8 mouse cellular contexts compared by ENCODE assay signal in the genomic region with DNA sequence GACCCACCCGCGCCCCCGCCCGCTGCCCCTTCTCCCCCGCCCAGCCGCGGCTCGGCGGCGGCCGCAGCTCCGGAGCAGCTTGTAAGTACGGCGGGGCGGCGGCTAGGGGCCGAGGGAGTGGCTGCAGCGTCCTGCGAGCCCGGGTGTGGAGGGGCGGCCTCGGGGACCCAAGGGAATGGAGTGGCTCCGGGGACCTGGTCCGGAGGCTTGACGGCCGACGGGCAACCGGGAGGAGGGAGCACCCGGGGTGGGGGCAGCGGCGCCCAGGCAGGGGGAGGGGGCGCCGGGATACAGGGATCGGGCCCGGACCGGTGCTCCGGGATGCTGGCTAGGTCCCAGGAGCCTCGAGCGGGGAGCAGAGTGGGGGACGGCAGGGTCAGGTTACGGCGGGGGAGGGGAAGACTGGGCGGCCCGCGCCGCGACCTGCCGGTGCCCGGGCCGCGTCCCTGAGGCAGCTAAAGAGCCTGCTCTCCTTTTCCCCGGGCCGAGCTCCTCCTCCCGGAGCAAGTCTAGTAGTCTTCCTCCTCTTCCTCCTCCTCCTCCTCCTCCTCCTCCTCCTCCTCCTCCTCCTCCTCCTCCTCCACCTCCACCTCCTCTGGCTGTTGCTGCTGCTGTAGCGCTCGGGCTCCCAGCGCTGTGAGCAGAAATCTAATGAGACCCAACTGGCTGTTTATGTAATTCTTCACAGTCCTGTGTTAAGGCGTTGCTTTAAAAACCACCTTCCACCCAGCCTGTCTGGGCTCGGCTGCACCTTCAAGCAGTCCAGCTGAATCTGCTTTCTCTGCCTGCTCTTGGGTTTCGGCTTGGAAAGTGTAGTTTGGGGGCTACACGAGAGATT. TPM values are rescaled to one million over a fixed set of nuclear protein-coding genes. Genes with fewer than 3 reads are reported as not detected.
A peak's percentile ranks its signal among the peaks of the same experiment; 100 is the strongest.
DNase-seq lines count a peak whose midpoint lies in the region; ATAC-seq and TF ChIP-seq lines count a peak whose summit lies in the region.

No protein-coding gene starts in this region.

- peak overlapping the region; percentile 98 for H3K9ac ChIP-seq in CH12.LX (ENCODE audit: insufficient read depth, low read depth)
- H3K9ac ChIP-seq in forebrain, embryonic 11.5 days (ENCODE audit: low read length): peak overlapping the region; percentile 99
- H3K9ac ChIP-seq in heart, postnatal 0 days (replicated peaks; ENCODE audit: low read depth, low read length): peak overlapping the region; percentile 100
- peak overlapping the region; percentile 91 for H3K9ac ChIP-seq in lung, embryonic 14.5 days

- peaks cover 12 to 15% of the 10 kb centered on the region in 2 experiments for H3K36me3 ChIP-seq in CH12.LX (replicated peaks in 1 of 2; ENCODE audit: control insufficient read depth in 1 of 2, insufficient read depth in 1 of 2, low read length in 1 of 2)
- peaks cover 6% of the 10 kb centered on the region; the same call in 1 of the 2 replicates for H3K36me3 ChIP-seq in forebrain, embryonic 11.5 days (ENCODE audit: control insufficient read depth, insufficient read depth, low read length)
- H3K36me3 ChIP-seq in heart, postnatal 0 days (replicated peaks; ENCODE audit: control insufficient read depth, insufficient read depth, low read length): peaks cover 16% of the 10 kb centered on the region
- peaks cover 19% of the 10 kb centered on the region for H3K36me3 ChIP-seq in lung, embryonic 14.5 days (ENCODE audit: insufficient read depth)

- TF ChIP-seq CTCF in CH12.LX (conservative IDR thresholded peaks at IDR 0.05 in 1 of 2, IDR thresholded peaks at IDR 0.05 in 1 of 2; ENCODE audit: low read depth in 2 of 2, low read length in 2 of 2): no peak
- no peak for TF ChIP-seq CTCF in brain, embryonic 14.5 days (IDR thresholded peaks at IDR 0.05; ENCODE audit: borderline replicate concordance, extremely low read depth, insufficient read depth, insufficient read length)
- TF ChIP-seq CTCF in heart, postnatal 0 days (IDR thresholded peaks at IDR 0.05; ENCODE audit: low read depth): no peak
- TF ChIP-seq CTCF in lung, embryonic 14.5 days (IDR thresholded peaks at IDR 0.05; ENCODE audit: low read depth): no peak
- TF ChIP-seq CTCF in olfactory bulb, adult 2 months (IDR thresholded peaks at IDR 0.05; ENCODE audit: insufficient read depth, low read depth, low read length): no peak

- H3K4me3 ChIP-seq in CH12.LX (replicated peaks in 1 of 3; ENCODE audit: low read depth in 2 of 3, low read length in 2 of 3, poor library complexity in 1 of 3): peak overlapping the region; percentile 70 to 83 (median 79)
- H3K4me3 ChIP-seq in forebrain, embryonic 11.5 days (ENCODE audit: low read depth, low read length): peak overlapping the region; percentile 96
- H3K4me3 ChIP-seq in heart, postnatal 0 days (ENCODE audit: low read depth, low read length): peak overlapping the region; percentile 99
- peak overlapping the region; percentile 89 for H3K4me3 ChIP-seq in lung, embryonic 14.5 days (ENCODE audit: low read depth, low read length)
- peak overlapping the region; percentile 92 for H3K4me3 ChIP-seq in olfactory bulb, adult 2 months (ENCODE audit: insufficient read depth, low read depth, low read length)

- H3K27me3 ChIP-seq in CH12.LX (replicated peaks): peaks cover 5% of the 10 kb centered on the region
- no peaks in the 10 kb centered on the region for H3K27me3 ChIP-seq in forebrain, embryonic 11.5 days (ENCODE audit: control insufficient read depth, insufficient read depth, low read length)
- H3K27me3 ChIP-seq in heart, postnatal 0 days (ENCODE audit: control insufficient read depth, insufficient read depth, low read length): no peaks in the 10 kb centered on the region
- no peaks in the 10 kb centered on the region for H3K27me3 ChIP-seq in lung, embryonic 14.5 days (ENCODE audit: insufficient read depth, low read length)

- peak overlapping the region; percentile 26 for H3K27ac ChIP-seq in CH12.LX (ENCODE audit: insufficient read depth, low read depth)
- H3K27ac ChIP-seq in forebrain, embryonic 11.5 days (ENCODE audit: low read depth, low read length): peak overlapping the region; percentile 96
- H3K27ac ChIP-seq in heart, postnatal 0 days (ENCODE audit: low read depth): peak overlapping the region; percentile 99
- peak overlapping the region; percentile 95 for H3K27ac ChIP-seq in lung, embryonic 14.5 days (ENCODE audit: low read depth)
- H3K27ac ChIP-seq in olfactory bulb, adult 2 months (ENCODE audit: insufficient read depth, low read depth, low read length): peak overlapping the region; percentile 89

- DNase-seq in CH12.LX (ENCODE audit: extremely low read depth): peak; percentile 42
- peak; percentile 79 for DNase-seq in brain, embryonic 14.5 days (ENCODE audit: low read depth)
- DNase-seq in forebrain, embryonic 11.5 days (ENCODE audit: low spot score): no peak
- peak; percentile 63 for DNase-seq in heart, postnatal 0 days (ENCODE audit: low spot score)
- DNase-seq in kidney, postnatal 4 days: peak; percentile 80 to 87
- peak; percentile 69 for DNase-seq in lung, embryonic 14.5 days
- DNase-seq in thymus, postnatal 14 days: peak; percentile 73

- no peak for TF ChIP-seq RAD21 in CH12.LX (IDR thresholded peaks at IDR 0.05; ENCODE audit: low read depth, low read length)

- dilution Hi-C loops in CH12.LX (cut with MboI; ENCODE audit: extremely low pct_ligation_motif_present, extremely low pct_unique_long_range_greater_than_20kb, low sequenced_read_pairs): no loop called here

- TF ChIP-seq EP300 in CH12.LX (IDR thresholded peaks at IDR 0.05; ENCODE audit: low read length): no peak
- TF ChIP-seq EP300 in heart, postnatal 0 days (IDR thresholded peaks at IDR 0.05; ENCODE audit: low read depth): peak; percentile 30; the same call in 1 of the 2 replicates

- peaks cover 4 to 14% of the 10 kb centered on the region in 2 experiments; a peak in 3 of 4 replicates for H3K4me1 ChIP-seq in CH12.LX (ENCODE audit: control insufficient read depth in 1 of 2, insufficient read depth in 2 of 2)
- H3K4me1 ChIP-seq in forebrain, embryonic 11.5 days (replicated peaks; ENCODE audit: control insufficient read depth, insufficient read depth, low read length): peaks cover 7% of the 10 kb centered on the region; the same call in 1 of the 2 replicates
- no peaks in the 10 kb centered on the region for H3K4me1 ChIP-seq in heart, postnatal 0 days (ENCODE audit: control insufficient read depth, insufficient read depth)
- 0 out of 2 replicates have a peak, but pooled peaks cover 2% of the 10 kb centered on the region for H3K4me1 ChIP-seq in lung, embryonic 14.5 days (ENCODE audit: insufficient read depth)
- H3K4me1 ChIP-seq in olfactory bulb, adult 2 months (ENCODE audit: control insufficient read depth, insufficient read depth, low read length): peaks cover 16% of the 10 kb centered on the region

- whole genome bisulfite sequencing in forebrain, embryonic 11.5 days: under 1% methylated on average over 53 of the region's 61 CpGs
- WGBS in heart, postnatal 0 days: 1% methylated on average over 32 of the region's 61 CpGs
- WGBS in lung, embryonic 14.5 days: 0% methylated on average over 34 of the region's 61 CpGs
- 3% methylated on average over 53 of the region's 61 CpGs for WGBS in olfactory bulb, adult 2 months

- peaks cover 29% of the 10 kb centered on the region for H3K79me2 ChIP-seq in CH12.LX (replicated peaks; ENCODE audit: control insufficient read depth, extremely low read depth, insufficient read depth, poor library complexity, severe bottlenecking)

- TF ChIP-seq POLR2A in CH12.LX (IDR thresholded peaks at IDR 0.05; ENCODE audit: low read depth, low read length): no peak
- TF ChIP-seq POLR2A in brain, embryonic 14.5 days (IDR thresholded peaks at IDR 0.05; ENCODE audit: borderline replicate concordance, extremely low read depth, insufficient read depth, insufficient read length, poor library complexity, severe bottlenecking): no peak
- TF ChIP-seq POLR2A in olfactory bulb, adult 2 months (IDR thresholded peaks at IDR 0.05; ENCODE audit: insufficient read depth, low read depth, low read length): no peak

- ATAC-seq in forebrain, embryonic 11.5 days (replicated peaks; ENCODE audit: low FRiP score): peak; percentile 42
- ATAC-seq in heart, postnatal 0 days (ENCODE audit: insufficient read depth, low read depth): peak; percentile 14
- ATAC-seq in lung, embryonic 14.5 days (ENCODE audit: insufficient read depth): peak; percentile 30

- peak overlapping the region; percentile 64 for H3K4me2 ChIP-seq in CH12.LX (ENCODE audit: insufficient read depth, low read depth, poor library complexity, severe bottlenecking)
- H3K4me2 ChIP-seq in forebrain, embryonic 11.5 days (ENCODE audit: low read depth, low read length, severe bottlenecking): peak overlapping the region; percentile 60
- peak overlapping the region; percentile 76 for H3K4me2 ChIP-seq in heart, postnatal 0 days (ENCODE audit: low read depth, low read length)
- peak overlapping the region; percentile 79 for H3K4me2 ChIP-seq in lung, embryonic 14.5 days

- no peaks in the 10 kb centered on the region for H3K9me3 ChIP-seq in CH12.LX (replicated peaks; ENCODE audit: low read length)
- no peaks in the 10 kb centered on the region for H3K9me3 ChIP-seq in forebrain, embryonic 11.5 days (ENCODE audit: control insufficient read depth, low read length)
- no peaks in the 10 kb centered on the region for H3K9me3 ChIP-seq in heart, postnatal 0 days (replicated peaks; ENCODE audit: control insufficient read depth, low read length)
- H3K9me3 ChIP-seq in lung, embryonic 14.5 days (ENCODE audit: low read depth, low read length): no peaks in the 10 kb centered on the region

- in situ Hi-C loops in CH12.LX (cut with MboI; ENCODE audit: low pct_ligation_motif_present, low pct_unique_long_range_greater_than_20kb, low sequenced_read_pairs): no loop called here

RNA-seq across cellular contexts. Expression of gene Tob1, which starts 0.6 kb away (rescaled TPM):
- total RNA-seq in CH12.LX (2012; rRNA removed) (8.8 and 10.6 TPM in 2 replicates), CH12.LX (2014; rRNA removed) (7.2 and 9.0 TPM in 2 replicates)
- 12.5 and 14.3 TPM in 2 replicates for polyA plus RNA-seq in CH12.LX (2012; ENCODE audit: insufficient read length, low read depth)
- polyA plus RNA-seq in brain, embryonic 14.5 days (2012; rRNA removed): 29.6 and 29.9 TPM in 2 replicates
- 43.0 and 44.0 TPM in 2 replicates for polyA plus RNA-seq in forebrain, embryonic 11.5 days (2014; fragmentation: Nextera tagmentation; extraction: Ambion mirVana)
- 20.3 and 42.6 TPM in 2 replicates for total RNA-seq in heart, postnatal 0 days (2014; rRNA removed; ENCODE audit: low replicate concordance)
- 69.3 and 72.5 TPM in 2 replicates for polyA plus RNA-seq in heart, postnatal 0 days (2015; fragmentation: Nextera tagmentation; extraction: Ambion mirVana)
- polyA plus RNA-seq in lung, embryonic 14.5 days (2014; fragmentation: Nextera tagmentation; extraction: Ambion mirVana): 18.2 and 19.9 TPM in 2 replicates
- not detected in 2 replicates for polyA plus RNA-seq in olfactory bulb, adult 2 months (2012; ENCODE audit: insufficient read depth, insufficient read length, low replicate concordance, missing spikeins)

RNA-seq across cellular contexts. Expression of gene Wfikkn2, which starts 33.9 kb away (rescaled TPM):
- total RNA-seq in CH12.LX (2012; rRNA removed) (0.04 and 0.08 TPM in 2 replicates), CH12.LX (2014; rRNA removed) (0.08 TPM in 1 of 2 replicates, not detected in the other)
- polyA plus RNA-seq in CH12.LX (2012; ENCODE audit: insufficient read length, low read depth): 0.10 and 0.11 TPM in 2 replicates
- 6.8 and 9.4 TPM in 2 replicates for polyA plus RNA-seq in brain, embryonic 14.5 days (2012; rRNA removed)
- 1.9 and 2.9 TPM in 2 replicates for polyA plus RNA-seq in forebrain, embryonic 11.5 days (2014; fragmentation: Nextera tagmentation; extraction: Ambion mirVana)
- 0.76 and 2.7 TPM in 2 replicates for total RNA-seq in heart, postnatal 0 days (2014; rRNA removed; ENCODE audit: low replicate concordance)
- polyA plus RNA-seq in heart, postnatal 0 days (2015; fragmentation: Nextera tagmentation; extraction: Ambion mirVana): 1.6 and 1.7 TPM in 2 replicates
- 0.45 and 0.65 TPM in 2 replicates for polyA plus RNA-seq in lung, embryonic 14.5 days (2014; fragmentation: Nextera tagmentation; extraction: Ambion mirVana)
- polyA plus RNA-seq in olfactory bulb, adult 2 months (2012; ENCODE audit: insufficient read depth, insufficient read length, low replicate concordance, missing spikeins): not detected in 2 replicates

Comparison
In these comparisons a context has a peak if more than half of its experiments do, and no peak if none do; other contexts are left out.
1. H3K27ac ChIP-seq: peak in every context shown above with its lines; median percentile 99 in heart, postnatal 0 days; 96 in forebrain, embryonic 11.5 days; 95 in lung, embryonic 14.5 days; 89 in olfactory bulb, adult 2 months; 26 in CH12.LX.